Mouse (Mus musculus) G1E (cell line): ENCODE results near the gene Pi4kb.

Experiments
- CTCF ChIP-seq: IDR thresholded peaks from 2 replicates; pipeline ENCODE4 v1.5.1; 2012; ENCODE audit warnings: low read depth, low read length, inconsistent platforms, mixed read lengths
- GATA1 ChIP-seq: IDR thresholded peaks from 2 replicates; pipeline ENCODE4 v1.6.1; 2012; ENCODE audit warnings: borderline replicate concordance, low read length, inconsistent platforms, mixed read lengths

- TF ChIP-seq CTCF, result no peak
- TF ChIP-seq GATA1, result no peak
Measured at GRCm38 (mm10) chr3:94960322-94960721, 14.2 kb upstream of the Pi4kb start.
